Mouse (Mus musculus) heart, adult 18-20 months (tissue): ENCODE results near the gene Taf8. TPM values are rescaled to one million over a fixed set of nuclear protein-coding genes. Genes with fewer than 3 reads are reported as not detected.
"Not testable (repeated sequence)": the region's sequence is repeated elsewhere in the genome, so short reads cannot be mapped to it uniquely, and the experiment has no call there.

ENCODE experiments used
- DNase-seq, 2 experiments: peaks; one replicate each; pipeline ENCODE4 v3.0.0; 2021 to 2022; ENCODE audit warnings: mixed read lengths in 1 of 2
- total RNA-seq, 2 experiments: library from RNA; stranded (reverse); gene quantifications; 2 replicates each; pipeline ENCODE4 v1.2.3; 2021

Taf8 gene
- total RNA-seq, 2 experiments from 2014 or later: 10.2 to 10.4 TPM

GRCm38 (mm10) chr17:47516232-47516631 is 14.1 kb upstream of the Taf8 start:
- no peak for DNase-seq

- DNase-seq: no peak
These were observed 13.2 kb upstream of the Taf8 start for GRCm38 (mm10) chr17:47515180-47515844.

GRCm38 (mm10) chr17:47512956-47513775 is 11.1 kb upstream of the Taf8 start:
- DNase-seq: peak in 1 of 2 experiments; percentile 78

GRCm38 (mm10) chr17:47511111-47512020 is 9.3 kb upstream of the Taf8 start:
- peak; percentile 99 to 100 for DNase-seq

- no peak for DNase-seq
These were observed 7.1 kb upstream of the Taf8 start for GRCm38 (mm10) chr17:47509031-47509705.

- DNase-seq: peak; percentile 98 to 99
These were observed 6.0 kb upstream of the Taf8 start for GRCm38 (mm10) chr17:47508012-47508608.

GRCm38 (mm10) chr17:47507523-47507922 is 5.4 kb upstream of the Taf8 start:
- no peak for DNase-seq

- no peak for DNase-seq
These were observed 4.6 kb upstream of the Taf8 start for GRCm38 (mm10) chr17:47506697-47507096.

GRCm38 (mm10) chr17:47506042-47506441 is 4.0 kb upstream of the Taf8 start:
- DNase-seq: no peak

- DNase-seq: no peak
These were observed 3.5 kb upstream of the Taf8 start for GRCm38 (mm10) chr17:47505566-47505965.

GRCm38 (mm10) chr17:47504941-47505346 is 2.9 kb upstream of the Taf8 start, which contains the start of gene Ccnd3:
Gene Ccnd3, plus strand, starts transcription at chr17:47505051.
- DNase-seq: peak; percentile 89 to 93

- no peak for DNase-seq
These were observed 2.1 kb upstream of the Taf8 start for GRCm38 (mm10) chr17:47504228-47504627.

GRCm38 (mm10) chr17:47503689-47504088 is 1.6 kb upstream of the Taf8 start:
- no peak for DNase-seq

- not testable (repeated sequence) for DNase-seq
These were observed 584 bp upstream of the Taf8 start for GRCm38 (mm10) chr17:47502707-47503045.

GRCm38 (mm10) chr17:47501531-47501930 is 561 bp downstream of the Taf8 start:
- DNase-seq: no peak

- no peak for DNase-seq
These were observed 8.0 kb downstream of the Taf8 start for GRCm38 (mm10) chr17:47494132-47494531.

- DNase-seq: no peak
These were observed 8.4 kb downstream of the Taf8 start for GRCm38 (mm10) chr17:47493653-47494052.

GRCm38 (mm10) chr17:47492731-47493130 is 9.4 kb downstream of the Taf8 start:
- DNase-seq: no peak

- no peak for DNase-seq
These were observed 11.3 kb downstream of the Taf8 start for GRCm38 (mm10) chr17:47490791-47491190.

- no peak for DNase-seq
These were observed 16.3 kb downstream of the Taf8 start for GRCm38 (mm10) chr17:47485791-47486190.

- no peak for DNase-seq
These were observed 17.1 kb downstream of the Taf8 start for GRCm38 (mm10) chr17:47484993-47485392.
